ENCODE assay signal across 7 mouse cellular contexts in genomic region chr13:41000926-41001639, GRCm38 (mm10). TPM values are rescaled to one million over a fixed set of nuclear protein-coding genes. Genes with fewer than 3 reads are reported as not detected.
DNase-seq lines count a peak whose midpoint lies in the region; ATAC-seq lines count a peak whose summit lies in the region.

Gene Pak1ip1, plus strand, starts transcription at chr13:41001023.

- peak within 1 kb of the TSS; percentile 93 for H3K4me3 ChIP-seq in embryonic facial prominence, embryonic 10.5 days
- H3K4me3 ChIP-seq in limb, embryonic 10.5 days, result peak within 1 kb of the TSS; percentile 97
- peak within 1 kb of the TSS; percentile 94 for H3K4me3 ChIP-seq in midbrain, embryonic 13.5 days (replicated peaks)

- peak within 1 kb of the TSS; percentile 90 for H3K9ac ChIP-seq in midbrain, embryonic 13.5 days (replicated peaks)

- peaks cover 28% of the 10 kb centered on the region for H3K36me3 ChIP-seq in embryonic facial prominence, embryonic 10.5 days (replicated peaks)
- peaks cover 26% of the 10 kb centered on the region for H3K36me3 ChIP-seq in limb, embryonic 10.5 days
- peaks cover 18% of the 10 kb centered on the region for H3K36me3 ChIP-seq in midbrain, embryonic 13.5 days

- H3K9me3 ChIP-seq in embryonic facial prominence, embryonic 10.5 days, result no peaks in the 10 kb centered on the region
- no peaks in the 10 kb centered on the region for H3K9me3 ChIP-seq in limb, embryonic 10.5 days (replicated peaks)
- H3K9me3 ChIP-seq in midbrain, embryonic 13.5 days, result no peaks in the 10 kb centered on the region

- peak; percentile 94 for ATAC-seq in granulocyte monocyte progenitor cell, adult 5-6 weeks (replicated peaks; ENCODE audit: poor library complexity, severe bottlenecking)
- peak; percentile 98 for ATAC-seq in midbrain, embryonic 13.5 days

- H3K27me3 ChIP-seq in embryonic facial prominence, embryonic 10.5 days (replicated peaks; ENCODE audit: low read depth, poor library complexity, severe bottlenecking), result no peaks in the 10 kb centered on the region
- no peaks in the 10 kb centered on the region for H3K27me3 ChIP-seq in limb, embryonic 10.5 days (ENCODE audit: low read depth, poor library complexity, severe bottlenecking)
- H3K27me3 ChIP-seq in midbrain, embryonic 13.5 days, result no peaks in the 10 kb centered on the region

- peaks cover 16% of the 10 kb centered on the region for H3K4me1 ChIP-seq in embryonic facial prominence, embryonic 10.5 days
- peaks cover 16% of the 10 kb centered on the region for H3K4me1 ChIP-seq in limb, embryonic 10.5 days
- peaks cover 22% of the 10 kb centered on the region for H3K4me1 ChIP-seq in midbrain, embryonic 13.5 days (replicated peaks)

- WGBS in embryonic facial prominence, embryonic 10.5 days, result under 1% methylated on average over 58 of the region's 58 CpGs
- 0% methylated on average over 58 of the region's 58 CpGs for WGBS in limb, embryonic 10.5 days
- under 1% methylated on average over 58 of the region's 58 CpGs for WGBS in midbrain, embryonic 13.5 days

- H3K4me2 ChIP-seq in midbrain, embryonic 13.5 days (replicated peaks), result peak within 1 kb of the TSS; percentile 91

- peak; percentile 95 for DNase-seq in adrenal gland, postnatal 10 days
- DNase-seq in embryonic facial prominence, embryonic 10.5 days (ENCODE audit: low spot score), result peak; percentile 93
- peak; percentile 89 for DNase-seq in kidney, adult 11 months
- peak; percentile 95 for DNase-seq in limb, embryonic 10.5 days (ENCODE audit: low spot score)
- DNase-seq in spleen, adult 12 weeks (ENCODE audit: low spot score), result peak; percentile 92

- H3K27ac ChIP-seq in embryonic facial prominence, embryonic 10.5 days (replicated peaks), result peak within 1 kb of the TSS; percentile 94
- H3K27ac ChIP-seq in limb, embryonic 10.5 days, result peak within 1 kb of the TSS; percentile 95
- peak within 1 kb of the TSS; percentile 89 for H3K27ac ChIP-seq in midbrain, embryonic 13.5 days

RNA-seq across cellular contexts. Expression of gene Pak1ip1, which starts in this region (rescaled TPM):
- 10 to 100 TPM; 48.0 to 55.5 TPM for total RNA-seq in adrenal gland, postnatal 10 days (2021)
- 65.7 and 71.1 TPM in 2 replicates for polyA plus RNA-seq in embryonic facial prominence, embryonic 10.5 days (2016; fragmentation: Nextera tagmentation; extraction: Ambion mirVana)
- 48.6 and 63.5 TPM in 2 replicates for total RNA-seq in granulocyte monocyte progenitor cell, adult 5-6 weeks (2014; fragmentation: Nextera tagmentation)
- 102 and 104 TPM in 2 replicates for total RNA-seq in granulocyte monocyte progenitor cell, adult 5-6 weeks (2017)
- polyA plus RNA-seq in limb, embryonic 10.5 days (2016; fragmentation: Nextera tagmentation; extraction: Ambion mirVana), result 62.0 and 74.1 TPM in 2 replicates
- polyA plus RNA-seq in midbrain, embryonic 13.5 days (2015; fragmentation: Nextera tagmentation; extraction: Ambion mirVana), result 71.6 and 73.0 TPM in 2 replicates

Comparison
In these comparisons a context has a peak if more than half of its experiments do, and no peak if none do; other contexts are left out.
1. Peak in every context shown above with its lines: DNase-seq, ATAC-seq, H3K4me3 ChIP-seq and H3K27ac ChIP-seq.